Mouse (Mus musculus) brown adipose tissue, adult 24 weeks (tissue): Measurements from ENCODE around the gene Mvb12a. TPM values are rescaled to one million over a fixed set of nuclear protein-coding genes. Genes with fewer than 3 reads are reported as not detected.
"Not testable (repeated sequence)": the region's sequence is repeated elsewhere in the genome, so short reads cannot be mapped to it uniquely, and the experiment has no call there.

ENCODE experiments used
- H3K27ac ChIP-seq: fragments of 200-500 bp; replicated peaks from 2 replicates; pipeline ENCODE4 v1.5.1; 2012; ENCODE audit warnings: low read depth, mild to moderate bottlenecking, low read length
- H3K4me1 ChIP-seq: fragments of 200-500 bp; 2 replicates; pipeline ENCODE4 v1.6.1; 2012; ENCODE audit warnings: low read length, mixed read lengths; ENCODE audit not compliant: control insufficient read depth, insufficient read depth, insufficient read length
- H3K4me3 ChIP-seq: fragments of 200-500 bp; 2 replicates; pipeline ENCODE4 v1.5.1; 2012; ENCODE audit warnings: low read depth, mild to moderate bottlenecking, low read length, moderate library complexity; ENCODE audit not compliant: insufficient read depth
- polyA plus RNA-seq: library from polyadenylated mRNA; stranded (reverse); fragments of >200 nt; gene quantifications from 2 replicates; pipeline ENCODE4 v1.2.4, GENCODE M21; 2012; ENCODE audit not compliant: missing spikeins, insufficient read depth, insufficient read length

Mvb12a gene
- polyA plus RNA-seq, 1 experiment, result 29.7 TPM

GRCm38 (mm10) chr8:71515043-71515442 is 27.7 kb upstream of the Mvb12a start:
- H3K4me1 ChIP-seq, result no peaks in the 10 kb centered on the region; the same call in 1 of the 2 replicates
- H3K4me3 ChIP-seq, result no peak overlapping the region
- H3K27ac ChIP-seq, result no peak overlapping the region

- Histone ChIP-seq H3K4me1 (no peaks in the 10 kb centered on the region; the same call in 1 of the 2 replicates), H3K27ac (no peak overlapping the region), H3K4me3 (no peak overlapping the region)
These were observed 25.9 kb upstream of the Mvb12a start for GRCm38 (mm10) chr8:71516786-71517185.

GRCm38 (mm10) chr8:71519037-71519825 is 23.5 kb upstream of the Mvb12a start:
- H3K27ac ChIP-seq, H3K4me3 ChIP-seq, H3K4me1 ChIP-seq: not testable (repeated sequence)

DNA sequence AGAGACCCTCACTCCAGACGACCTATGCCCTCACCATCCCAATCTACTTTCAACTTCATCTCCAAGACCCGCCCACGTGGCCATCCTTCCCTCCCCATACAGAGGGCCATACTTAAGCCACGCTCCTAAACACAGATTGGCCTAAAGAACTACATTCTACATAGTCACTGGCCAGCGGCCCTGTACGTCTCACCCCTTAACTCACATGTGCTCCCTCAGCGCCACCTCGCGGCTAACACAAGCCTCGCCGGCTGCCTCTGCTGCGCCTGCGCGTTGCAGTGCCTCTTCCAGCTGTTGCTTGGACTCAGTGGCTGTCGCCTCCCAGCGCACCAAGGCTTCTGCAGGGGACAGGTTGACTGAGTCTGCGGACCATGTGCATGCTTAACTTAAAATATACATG is 21.1 kb upstream of the Mvb12a start:
- Histone ChIP-seq H3K27ac (no peak overlapping the region), H3K4me3 (no peak overlapping the region), H3K4me1 (peaks cover 3% of the 10 kb centered on the region; the same call in 1 of the 2 replicates)

GRCm38 (mm10) chr8:71525226-71526050 is 17.3 kb upstream of the Mvb12a start, which contains the start of gene Ccdc194:
TSS of gene Ccdc194 (minus strand) at chr8:71525711.
- Histone ChIP-seq H3K4me3 (no peak within 1 kb of the TSS), H3K27ac (peak within 1 kb of the TSS; percentile 74), H3K4me1 (peaks cover 11% of the 10 kb centered on the region)

- Histone ChIP-seq H3K27ac (peak overlapping the region; percentile 74), H3K4me1 (peaks cover 11% of the 10 kb centered on the region), H3K4me3 (no peak overlapping the region)
These were observed 16.4 kb upstream of the Mvb12a start for GRCm38 (mm10) chr8:71526272-71526671.

DNA sequence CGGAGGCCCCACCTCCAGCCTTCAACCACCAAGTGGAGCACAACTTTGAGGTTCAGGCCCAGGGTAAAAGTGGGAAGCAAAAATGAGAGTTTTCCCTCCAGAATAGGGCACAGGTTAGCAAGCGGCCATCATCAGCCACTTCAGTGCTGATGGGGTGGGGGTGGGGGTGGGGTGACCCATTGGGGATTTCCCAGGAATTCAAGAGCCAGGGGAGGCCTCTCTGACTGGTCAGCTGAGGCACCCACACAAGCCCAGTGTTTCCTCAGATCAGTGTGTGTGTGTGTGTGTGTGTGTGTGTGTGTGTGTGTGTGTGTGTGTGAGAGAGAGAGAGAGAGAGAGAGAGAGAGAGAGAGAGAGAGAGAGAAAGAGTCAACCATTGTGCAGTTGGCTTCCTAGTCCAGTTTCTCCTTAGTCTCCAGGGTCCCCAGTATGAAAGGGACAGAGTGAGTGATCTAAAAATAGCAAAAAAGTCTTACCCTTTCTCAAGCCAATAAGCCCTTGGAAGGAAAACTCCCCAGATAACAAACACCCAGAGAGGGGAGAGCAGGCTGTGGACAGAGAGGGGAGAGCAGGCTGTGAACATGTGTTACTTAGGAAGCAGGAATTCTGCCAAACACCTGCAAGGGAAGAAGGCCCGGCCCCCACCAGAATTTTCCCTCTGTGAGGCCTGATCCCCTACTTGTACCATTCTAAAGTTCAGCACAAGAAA is 15.4 kb upstream of the Mvb12a start:
- peak overlapping the region; percentile 93 for H3K27ac ChIP-seq
- H3K4me3 ChIP-seq, result no peak overlapping the region
- H3K4me1 ChIP-seq, result peaks cover 11% of the 10 kb centered on the region

DNA sequence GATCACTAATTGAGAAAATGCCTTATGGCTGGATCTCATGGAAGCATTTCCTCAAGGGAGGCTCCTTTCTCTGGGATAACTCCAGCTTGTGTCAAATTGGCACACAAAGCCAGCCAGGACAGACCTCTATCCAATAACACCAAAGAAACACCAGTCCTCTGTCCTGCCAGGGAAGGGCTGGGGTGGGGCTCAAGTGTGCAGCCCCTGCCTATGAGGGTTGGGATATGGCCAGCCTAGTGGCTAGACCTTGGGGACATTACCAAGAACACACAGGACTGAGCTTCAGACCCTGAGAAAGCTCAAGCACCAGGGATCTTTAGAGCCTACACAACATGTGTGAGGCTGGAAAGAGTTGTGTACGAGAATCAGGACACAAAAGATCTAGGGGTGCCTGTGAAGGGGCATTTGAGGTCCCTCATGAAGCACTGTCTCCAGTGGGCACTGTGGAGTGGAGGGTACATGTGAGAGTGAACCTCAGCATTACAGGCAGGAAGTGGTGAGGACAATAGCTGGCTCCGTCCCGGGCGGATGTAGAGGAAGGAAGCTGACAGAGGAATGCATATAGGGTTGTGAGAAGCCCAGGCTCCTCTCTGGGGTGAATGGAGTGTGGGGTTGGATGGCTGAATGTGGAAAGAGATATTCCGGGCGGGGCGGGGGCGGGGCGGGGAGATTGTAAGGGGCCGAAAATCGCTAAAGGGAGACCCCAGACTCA is 14.2 kb upstream of the Mvb12a start:
- peaks cover 11% of the 10 kb centered on the region for H3K4me1 ChIP-seq
- H3K4me3 ChIP-seq, result no peak overlapping the region
- peak overlapping the region; percentile 93 for H3K27ac ChIP-seq

- not testable (repeated sequence) for H3K27ac ChIP-seq, H3K4me3 ChIP-seq
- peaks cover 13% of the 10 kb centered on the region for H3K4me1 ChIP-seq
These were observed 11.8 kb upstream of the Mvb12a start for GRCm38 (mm10) chr8:71530735-71531467.

DNA sequence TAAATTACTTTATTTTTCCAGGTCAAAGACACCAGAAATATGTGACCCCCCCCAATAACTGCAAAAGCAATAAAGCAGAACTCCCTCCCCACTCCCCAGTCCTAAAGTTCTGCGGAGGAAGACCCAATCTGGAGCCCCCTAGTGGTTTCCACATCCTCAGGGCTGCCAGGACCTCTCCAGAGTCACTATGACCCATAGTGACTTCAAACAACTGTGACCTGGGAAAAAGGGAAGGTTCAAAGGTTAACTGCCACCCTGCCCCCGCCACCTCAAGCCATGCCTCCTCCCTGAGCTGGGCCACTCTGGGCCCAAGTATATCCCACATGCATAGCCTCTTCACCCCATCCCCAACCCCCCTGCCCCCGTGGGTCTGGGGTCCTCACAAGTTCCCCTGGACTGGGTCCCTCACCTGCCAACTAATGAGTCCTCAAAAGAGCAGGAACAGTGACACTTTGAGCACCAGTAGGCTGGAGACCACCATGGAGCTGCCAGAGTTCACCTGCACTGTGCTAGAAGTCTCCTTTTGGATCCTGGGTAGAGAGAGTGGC is 8.4 kb upstream of the Mvb12a start:
- no peak overlapping the region for H3K27ac ChIP-seq
- peaks cover 9% of the 10 kb centered on the region; the same call in 1 of the 2 replicates for H3K4me1 ChIP-seq
- no peak overlapping the region for H3K4me3 ChIP-seq

DNA sequence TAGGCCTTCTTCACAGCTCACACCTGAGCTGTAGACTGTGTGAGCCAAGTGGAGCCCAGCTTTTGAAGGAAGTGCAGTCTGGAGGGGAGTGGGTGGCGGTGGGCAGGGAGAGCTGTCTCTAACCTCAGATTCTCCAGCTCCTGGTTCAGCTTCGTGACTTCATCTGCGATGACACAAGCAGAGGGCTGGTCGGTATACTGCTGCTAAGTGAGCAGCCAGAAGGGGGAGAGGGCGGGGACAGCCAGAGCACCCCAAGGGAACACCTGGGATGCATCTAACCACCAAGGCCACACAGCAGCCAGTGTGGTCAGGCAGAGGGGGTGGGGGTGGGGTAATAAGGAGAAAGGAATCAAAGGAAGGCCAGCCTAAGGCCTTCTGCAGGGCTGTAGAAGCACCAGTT is 7.1 kb upstream of the Mvb12a start:
- no peak overlapping the region for H3K27ac ChIP-seq
- H3K4me3 ChIP-seq, result peak overlapping the region; percentile 67

DNA sequence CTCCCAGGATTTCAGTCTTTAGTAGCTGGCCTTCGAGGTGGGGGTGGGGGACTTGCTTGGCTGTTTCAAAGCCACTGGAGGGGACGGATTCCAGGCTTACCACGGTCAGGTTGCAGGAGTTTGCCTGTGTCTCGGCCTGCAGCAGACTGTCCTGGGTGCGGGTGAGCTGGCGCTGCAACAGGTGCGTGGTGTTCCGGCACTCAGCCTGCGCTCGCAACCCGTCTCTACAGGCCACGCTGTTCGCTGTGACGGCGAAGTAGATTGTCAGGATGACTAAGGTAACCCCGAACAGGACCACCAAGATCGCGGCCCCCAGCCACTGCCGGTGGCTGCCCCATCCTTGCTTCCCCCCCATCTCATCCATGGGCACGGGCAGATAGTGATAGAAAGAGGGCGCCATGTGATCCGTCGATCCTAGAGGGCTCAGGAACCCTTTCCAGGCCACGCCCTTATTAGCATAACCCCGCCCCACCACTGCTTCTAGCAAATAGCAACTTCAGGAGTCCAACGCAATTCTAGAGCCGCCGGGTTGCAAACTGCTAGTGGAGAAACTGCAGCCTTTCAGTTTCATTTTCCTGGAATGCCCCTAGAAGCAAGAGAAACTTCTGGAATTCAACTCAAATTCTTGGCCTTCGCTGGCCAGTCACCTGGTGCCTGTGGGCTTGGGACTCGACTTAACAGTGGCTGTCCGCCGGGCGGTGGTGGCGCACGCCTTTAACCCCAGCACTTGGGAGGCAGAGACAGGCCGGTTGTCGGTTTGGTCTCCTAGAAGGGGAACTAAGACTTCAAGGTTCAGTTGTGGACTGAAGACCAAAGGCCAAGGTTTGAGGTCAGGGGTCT is 5.5 kb upstream of the Mvb12a start, which contains the start of gene Bst2:
Gene Bst2, minus strand, starts transcription at position 429 of the 840 bp plus-strand sequence.
- peaks cover 9% of the 10 kb centered on the region; the same call in 1 of the 2 replicates for H3K4me1 ChIP-seq
- H3K4me3 ChIP-seq, result peak within 1 kb of the TSS; percentile 67
- H3K27ac ChIP-seq, result peak within 1 kb of the TSS; percentile 98

More for the DNA sequence above, 7.1 kb upstream of the Mvb12a start:
- H3K4me1 ChIP-seq, result peaks cover 9% of the 10 kb centered on the region; the same call in 1 of the 2 replicates

DNA sequence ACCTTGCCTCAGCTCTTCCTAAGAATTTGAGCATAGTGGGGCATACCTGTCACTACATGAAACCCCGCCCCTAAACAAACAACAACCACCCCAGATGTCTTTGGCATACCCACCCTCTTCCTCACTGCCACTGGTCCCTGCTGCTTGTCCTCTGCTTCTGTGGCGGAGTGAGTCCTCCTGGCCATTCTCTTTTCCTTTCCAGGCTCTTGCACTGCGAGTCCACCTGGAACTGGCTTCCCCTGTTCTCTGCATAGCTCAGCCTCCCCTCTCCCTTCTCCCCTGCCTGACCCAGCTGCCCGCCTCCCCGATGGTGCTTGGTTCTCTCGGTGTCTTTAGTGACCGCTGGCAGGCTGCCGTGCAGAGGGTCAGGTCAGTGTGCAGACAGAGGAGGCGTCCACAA is 1.0 kb downstream of the Mvb12a start:
- peak overlapping the region; percentile 80 for H3K4me3 ChIP-seq
- no peak overlapping the region for H3K27ac ChIP-seq
- peaks cover 2% of the 10 kb centered on the region; the same call in 1 of the 2 replicates for H3K4me1 ChIP-seq
